Mouse (Mus musculus): ENCODE measurements around the gene Hmcn2. TPM values are rescaled to one million over a fixed set of nuclear protein-coding genes. Genes with fewer than 3 reads are reported as not detected.

The Hmcn2 gene
- polyA plus RNA-seq, 1 experiment: not detected

DNA sequence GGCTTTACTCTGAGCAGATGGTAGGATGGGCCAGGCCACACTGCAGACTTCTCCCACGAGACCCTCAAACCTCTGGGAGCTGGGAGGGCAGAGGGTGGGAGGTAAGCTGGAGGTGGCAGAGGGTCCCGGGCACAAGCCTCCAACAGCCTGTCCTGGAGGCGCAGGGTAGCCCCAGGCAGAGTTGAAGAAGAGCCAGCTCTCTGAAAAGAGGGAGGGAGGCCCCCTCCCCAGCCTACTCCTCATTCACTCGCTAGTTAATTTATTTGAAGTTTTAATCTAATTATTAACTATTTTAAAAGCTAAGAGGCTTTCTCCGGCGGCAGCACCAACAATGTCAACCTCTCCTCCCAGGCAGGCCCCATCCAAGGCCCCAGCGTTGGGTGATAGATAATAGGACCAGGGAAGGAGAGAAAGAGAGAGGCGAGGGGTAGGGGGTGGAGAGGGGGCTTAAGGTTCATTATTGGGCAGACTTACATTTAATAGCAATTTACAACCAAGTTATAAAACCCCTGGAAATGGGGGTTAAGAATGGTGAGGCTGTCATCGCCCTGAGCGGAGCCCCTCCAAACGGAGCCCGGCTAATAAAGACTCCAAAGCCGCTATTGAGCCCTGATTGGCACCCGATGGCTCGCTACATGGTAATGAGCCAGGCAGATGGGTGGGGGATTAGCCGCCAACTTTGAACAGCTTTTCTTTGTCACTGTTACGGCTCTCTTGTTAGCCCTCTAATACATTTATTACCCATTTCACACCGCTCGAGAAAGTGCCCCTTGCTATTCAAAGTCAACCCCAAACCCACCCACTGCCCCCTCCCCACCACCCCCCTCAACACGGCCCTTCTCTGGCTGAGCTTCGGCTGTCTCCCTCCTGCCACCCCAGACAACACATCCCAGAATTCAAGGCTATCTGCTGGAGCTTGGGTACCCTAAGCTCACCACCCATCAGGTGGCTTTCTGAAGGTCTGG, 185.4 kb downstream of the Hmcn2 start:
- no peak for TF ChIP-seq CTCF (IDR thresholded peaks at IDR 0.05; ENCODE audit: insufficient read depth, low read depth, low read length)
- TF ChIP-seq POLR2A (IDR thresholded peaks at IDR 0.05; ENCODE audit: insufficient read depth, low read depth, low read length): no peak
- no peak overlapping the region for H3K27ac ChIP-seq (ENCODE audit: insufficient read depth, low read depth, low read length)
- no peak overlapping the region for H3K4me3 ChIP-seq (ENCODE audit: insufficient read depth, low read depth, low read length)
- peaks cover 13% of the 10 kb centered on the region; the same call in 1 of the 2 replicates for H3K4me1 ChIP-seq (ENCODE audit: control insufficient read depth, insufficient read depth, low read length)
- WGBS: 68% methylated on average over 21 of the region's 21 CpGs

DNA sequence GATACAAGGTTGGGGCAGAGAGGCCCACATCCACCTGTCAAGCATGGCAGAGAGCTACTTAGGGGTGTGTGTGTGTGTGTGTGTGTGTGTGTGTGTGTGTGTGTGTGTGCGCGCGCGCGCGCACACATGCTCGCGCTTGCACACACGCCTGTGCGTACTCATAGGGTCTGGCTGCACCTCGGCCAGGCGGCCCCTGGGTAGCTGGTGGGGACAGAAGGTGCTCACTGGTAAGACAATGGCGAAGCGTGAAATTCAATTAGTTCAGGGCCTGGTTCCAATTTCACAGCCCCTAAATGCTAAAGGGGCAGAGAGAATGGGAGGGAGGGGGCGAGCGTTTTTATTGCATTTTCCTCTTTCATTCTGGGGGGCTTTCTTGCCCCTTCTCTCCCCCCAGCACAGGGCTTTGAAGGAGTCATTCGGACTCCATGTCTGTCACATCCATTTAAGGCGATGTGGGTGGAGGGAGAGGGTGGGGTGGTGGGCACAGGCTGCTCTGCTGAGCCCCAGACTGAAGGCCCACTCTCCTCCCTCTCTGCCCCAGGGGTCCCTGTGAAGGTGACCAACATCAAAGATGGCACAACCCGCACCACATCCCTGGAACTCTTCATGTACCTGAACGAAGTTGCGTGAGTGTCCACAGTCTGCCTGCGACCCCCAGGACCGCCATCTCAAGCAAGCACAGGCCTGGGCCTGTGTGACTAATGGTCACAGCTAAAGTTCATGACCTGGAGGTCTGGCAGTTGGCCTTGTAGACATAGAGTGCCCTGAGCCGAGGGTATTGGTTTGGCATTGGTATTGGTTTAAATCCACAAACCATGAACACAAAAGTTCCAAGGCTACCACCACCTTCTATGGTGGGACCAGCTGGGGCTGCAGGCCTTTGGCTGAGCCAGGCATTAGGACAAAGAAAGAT, 186.3 kb downstream of the Hmcn2 start:
- 81% methylated on average over 24 of the region's 24 CpGs for WGBS
- peaks cover 13% of the 10 kb centered on the region; the same call in 1 of the 2 replicates for H3K4me1 ChIP-seq (ENCODE audit: control insufficient read depth, insufficient read depth, low read length)
- TF ChIP-seq POLR2A (IDR thresholded peaks at IDR 0.05; ENCODE audit: insufficient read depth, low read depth, low read length) (no peak), CTCF (IDR thresholded peaks at IDR 0.05; ENCODE audit: insufficient read depth, low read depth, low read length) (no peak)
- H3K27ac ChIP-seq (ENCODE audit: insufficient read depth, low read depth, low read length): no peak overlapping the region
- no peak overlapping the region for H3K4me3 ChIP-seq (ENCODE audit: insufficient read depth, low read depth, low read length)

DNA sequence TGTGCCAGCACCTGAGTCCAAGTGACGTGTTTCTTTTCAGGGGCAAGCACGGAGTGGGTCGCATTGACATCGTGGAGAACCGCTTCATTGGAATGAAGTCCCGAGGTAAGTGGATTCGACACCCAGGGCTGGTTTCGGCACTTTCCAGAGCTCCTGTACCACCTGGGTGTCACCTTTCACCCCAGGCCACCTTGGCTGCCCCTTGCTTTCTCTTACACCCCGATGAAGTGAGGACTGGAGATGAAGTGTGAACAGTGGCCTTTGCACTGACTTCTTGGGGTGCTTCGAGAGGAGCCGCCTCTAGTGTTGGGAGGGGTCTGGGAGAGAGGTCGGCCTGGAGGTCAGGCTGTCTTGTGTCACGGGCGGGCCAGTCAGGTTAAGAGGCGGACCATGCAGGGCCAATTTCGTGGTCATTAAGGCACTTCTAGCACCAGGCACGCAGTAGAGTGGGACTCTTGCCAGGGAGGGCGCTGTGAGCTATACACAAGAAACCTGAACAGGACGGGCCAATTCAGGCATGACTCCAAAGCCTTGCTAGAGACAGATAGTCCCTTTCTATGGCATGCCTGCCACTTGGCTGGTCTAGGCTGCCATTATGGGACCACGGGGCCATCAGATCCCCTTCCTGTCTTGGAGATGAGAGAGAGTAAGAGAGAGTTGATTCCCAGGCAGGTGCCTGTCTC, 187.4 kb downstream of the Hmcn2 start:
- Histone ChIP-seq H3K4me3 (ENCODE audit: insufficient read depth, low read depth, low read length) (no peak overlapping the region), H3K4me1 (ENCODE audit: control insufficient read depth, insufficient read depth, low read length) (peaks cover 15% of the 10 kb centered on the region; the same call in 1 of the 2 replicates), H3K27ac (ENCODE audit: insufficient read depth, low read depth, low read length) (no peak overlapping the region)
- 76% methylated on average over 20 of the region's 20 CpGs for WGBS
- TF ChIP-seq POLR2A (IDR thresholded peaks at IDR 0.05; ENCODE audit: insufficient read depth, low read depth, low read length) (no peak), CTCF (IDR thresholded peaks at IDR 0.05; ENCODE audit: insufficient read depth, low read depth, low read length) (no peak)

DNA sequence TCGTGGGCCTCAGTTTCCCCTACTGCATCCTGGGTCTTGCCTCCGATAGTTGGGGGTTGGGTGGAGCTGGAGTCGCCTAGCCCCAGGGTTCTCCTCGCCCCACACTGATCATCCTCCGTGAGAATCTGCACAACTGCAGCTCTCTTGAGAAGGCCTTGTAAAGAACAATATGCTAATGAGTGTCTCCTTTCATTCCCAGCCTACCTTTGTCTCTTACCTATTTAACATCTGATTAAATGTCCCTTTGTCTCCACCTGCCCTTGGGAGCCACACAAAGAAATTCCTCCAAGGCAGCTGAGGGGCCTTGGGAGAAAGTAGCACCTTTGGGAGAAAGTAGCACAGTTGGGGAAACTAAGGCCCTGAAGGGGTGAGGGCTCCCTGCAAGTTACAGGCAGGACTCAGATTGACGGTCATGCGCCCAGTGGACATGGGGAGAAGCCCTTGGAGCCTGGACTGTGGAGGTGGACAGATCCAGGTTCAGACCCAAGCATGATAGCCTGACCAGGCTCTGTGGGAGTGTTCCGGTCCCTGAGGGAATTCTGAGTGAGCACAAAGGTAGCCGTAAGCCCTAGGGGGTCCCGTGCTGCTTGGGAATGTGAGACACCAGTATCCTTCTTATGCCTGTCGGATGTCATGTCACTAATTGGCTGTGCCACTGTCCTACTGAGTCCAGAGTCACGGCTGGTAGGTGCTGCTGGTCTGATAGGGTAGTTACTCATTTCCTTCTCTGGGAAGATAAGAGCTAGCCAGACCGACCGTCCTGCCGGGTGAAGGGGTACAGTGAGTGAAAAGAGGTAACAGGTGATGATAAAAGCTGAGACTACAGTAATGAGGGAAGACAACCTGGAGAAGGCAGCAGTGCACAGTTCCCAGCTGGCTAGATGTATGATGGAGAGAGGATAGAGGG, 188.7 kb downstream of the Hmcn2 start:
- H3K4me1 ChIP-seq (ENCODE audit: control insufficient read depth, insufficient read depth, low read length): peaks cover 9% of the 10 kb centered on the region; the same call in 1 of the 2 replicates
- H3K4me3 ChIP-seq (ENCODE audit: insufficient read depth, low read depth, low read length): no peak overlapping the region
- TF ChIP-seq POLR2A (IDR thresholded peaks at IDR 0.05; ENCODE audit: insufficient read depth, low read depth, low read length) (no peak), CTCF (IDR thresholded peaks at IDR 0.05; ENCODE audit: insufficient read depth, low read depth, low read length) (no peak)
- WGBS: 85% methylated on average over 15 of the region's 15 CpGs
- no peak overlapping the region for H3K27ac ChIP-seq (ENCODE audit: insufficient read depth, low read depth, low read length)

DNA sequence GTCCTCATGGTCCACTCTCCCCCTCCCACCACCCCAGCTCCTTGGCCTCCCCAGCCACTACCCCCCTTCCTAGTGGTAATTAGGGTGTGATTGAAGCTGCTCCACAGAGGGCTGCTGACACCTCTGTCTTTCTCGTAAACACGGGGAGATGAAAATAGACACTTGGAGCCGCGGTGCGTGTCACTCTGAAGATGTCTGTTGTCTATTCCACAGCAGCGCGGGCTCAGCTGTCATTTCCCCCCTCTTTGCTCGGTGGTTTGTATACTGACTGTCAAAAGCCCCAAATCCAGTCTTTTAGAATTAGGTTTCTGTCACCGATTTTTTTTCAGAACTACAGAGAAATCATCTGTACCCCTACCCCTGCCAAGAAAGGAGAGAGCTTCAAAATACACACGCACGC, 191.3 kb downstream of the Hmcn2 start:
- TF ChIP-seq CTCF (IDR thresholded peaks at IDR 0.05; ENCODE audit: insufficient read depth, low read depth, low read length): no peak
- no peak for TF ChIP-seq POLR2A (IDR thresholded peaks at IDR 0.05; ENCODE audit: insufficient read depth, low read depth, low read length)
- 34% methylated on average over 11 of the region's 11 CpGs for WGBS
- Histone ChIP-seq H3K4me1 (ENCODE audit: control insufficient read depth, insufficient read depth, low read length) (peaks cover 13% of the 10 kb centered on the region; the same call in 1 of the 2 replicates), H3K4me3 (ENCODE audit: insufficient read depth, low read depth, low read length) (no peak overlapping the region), H3K27ac (ENCODE audit: insufficient read depth, low read depth, low read length) (no peak overlapping the region)

DNA sequence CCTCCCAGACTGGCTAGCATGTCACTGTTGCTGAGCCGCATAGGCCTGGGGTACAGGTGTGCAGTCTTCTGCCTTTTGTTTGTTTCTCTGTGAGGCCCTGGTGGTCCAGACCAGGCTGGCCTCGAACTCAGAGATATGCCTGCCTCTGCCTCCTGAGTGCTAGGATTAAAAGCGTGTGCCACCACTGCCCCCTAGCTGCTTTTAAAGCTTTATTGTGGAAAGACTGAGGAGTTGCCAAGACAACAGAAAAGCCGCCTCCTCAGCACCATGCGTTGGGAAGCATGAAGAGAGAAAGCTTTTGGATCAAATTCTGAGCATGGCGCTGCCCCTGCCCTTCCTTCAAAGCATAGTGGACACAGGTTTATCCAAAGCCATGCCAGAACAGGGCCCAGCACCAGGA, 194.6 kb downstream of the Hmcn2 start:
- 93% methylated on average over 6 of the region's 6 CpGs for WGBS

More for the DNA sequence above, 194.6 kb downstream of the Hmcn2 start:
- Histone ChIP-seq H3K27ac (ENCODE audit: insufficient read depth, low read depth, low read length) (no peak overlapping the region), H3K4me1 (ENCODE audit: control insufficient read depth, insufficient read depth, low read length) (peaks cover 13% of the 10 kb centered on the region; the same call in 1 of the 2 replicates), H3K4me3 (ENCODE audit: insufficient read depth, low read depth, low read length) (no peak overlapping the region)
- TF ChIP-seq CTCF (IDR thresholded peaks at IDR 0.05; ENCODE audit: insufficient read depth, low read depth, low read length) (no peak), POLR2A (IDR thresholded peaks at IDR 0.05; ENCODE audit: insufficient read depth, low read depth, low read length) (no peak)

Other genes starting within 250 kb of the Hmcn2 start
- gene Fnbp1, start 172.4 kb upstream of the Hmcn2 start, polyA plus RNA-seq (2012; ENCODE audit: insufficient read depth, insufficient read length, low replicate concordance, missing spikeins): 346 and 1,096 TPM in 2 replicates
- not detected in 2 replicates for gene Gpr107, start 162.1 kb upstream of the Hmcn2 start, polyA plus RNA-seq (2012; ENCODE audit: insufficient read depth, insufficient read length, low replicate concordance, missing spikeins)
- not detected in 2 replicates for gene Ncs1, start 68.6 kb upstream of the Hmcn2 start, polyA plus RNA-seq (2012; ENCODE audit: insufficient read depth, insufficient read length, low replicate concordance, missing spikeins)
- gene Ass1, start 155.8 kb downstream of the Hmcn2 start, polyA plus RNA-seq (2012; ENCODE audit: insufficient read depth, insufficient read length, low replicate concordance, missing spikeins): not detected in 2 replicates